Mouse (Mus musculus) hindbrain, embryonic 10.5 days (tissue): ENCODE measurements around the gene Camta1. TPM values are rescaled to one million over a fixed set of nuclear protein-coding genes. Genes with fewer than 3 reads are reported as not detected.
A peak's percentile ranks its signal among the peaks of the same experiment; 100 is the strongest.

ENCODE experiments used
- DNase-seq: peaks from one replicate; pipeline ENCODE4 v3.0.0-alpha.2; 2017; ENCODE audit warnings: low spot score
- H3K27ac ChIP-seq: fragments of 300-500 bp; sonication (generic); 2 replicates; pipeline ENCODE4 v1.5.1; 2016; ENCODE audit warnings: mild to moderate bottlenecking, moderate library complexity
- H3K27me3 ChIP-seq: fragments of 300-500 bp; sonication (generic); 2 replicates; pipeline ENCODE4 v1.6.1; 2016; ENCODE audit warnings: mild to moderate bottlenecking; ENCODE audit not compliant: poor library complexity, insufficient read depth, severe bottlenecking
- H3K36me3 ChIP-seq: fragments of 300-500 bp; sonication (generic); 2 replicates; pipeline ENCODE4 v1.6.1; 2016; ENCODE audit warnings: mild to moderate bottlenecking, moderate library complexity
- H3K4me1 ChIP-seq: fragments of 300-500 bp; sonication (generic); replicated peaks from 2 replicates; pipeline ENCODE4 v1.6.1; 2016; ENCODE audit warnings: mild to moderate bottlenecking
- H3K4me3 ChIP-seq: fragments of 300-500 bp; sonication (generic); 2 replicates; pipeline ENCODE4 v1.5.1; 2016; ENCODE audit warnings: mild to moderate bottlenecking, moderate library complexity
- H3K9me3 ChIP-seq: fragments of 300-500 bp; sonication (generic); 2 replicates; pipeline ENCODE4 v1.6.1; 2016; ENCODE audit warnings: mild to moderate bottlenecking, moderate library complexity
- whole genome bisulfite sequencing: fragments of 180-500 bp; shearing (Covaris S2); methylation state at CpG from one replicate; pipeline ENCODE4 v1.1.7; 2016; 5-methylcytosine and 5-hydroxymethylcytosine counted together
- polyA plus RNA-seq: library from polyadenylated mRNA; unstranded; fragments of >200 nt; fragmentation: Nextera tagmentation; extraction: Ambion mirVana; gene quantifications from 2 replicates; pipeline ENCODE4 v1.2.1, GENCODE M21; 2016

Camta1 gene
- polyA plus RNA-seq, 1 experiment from 2014 or later: 140 TPM

DNA sequence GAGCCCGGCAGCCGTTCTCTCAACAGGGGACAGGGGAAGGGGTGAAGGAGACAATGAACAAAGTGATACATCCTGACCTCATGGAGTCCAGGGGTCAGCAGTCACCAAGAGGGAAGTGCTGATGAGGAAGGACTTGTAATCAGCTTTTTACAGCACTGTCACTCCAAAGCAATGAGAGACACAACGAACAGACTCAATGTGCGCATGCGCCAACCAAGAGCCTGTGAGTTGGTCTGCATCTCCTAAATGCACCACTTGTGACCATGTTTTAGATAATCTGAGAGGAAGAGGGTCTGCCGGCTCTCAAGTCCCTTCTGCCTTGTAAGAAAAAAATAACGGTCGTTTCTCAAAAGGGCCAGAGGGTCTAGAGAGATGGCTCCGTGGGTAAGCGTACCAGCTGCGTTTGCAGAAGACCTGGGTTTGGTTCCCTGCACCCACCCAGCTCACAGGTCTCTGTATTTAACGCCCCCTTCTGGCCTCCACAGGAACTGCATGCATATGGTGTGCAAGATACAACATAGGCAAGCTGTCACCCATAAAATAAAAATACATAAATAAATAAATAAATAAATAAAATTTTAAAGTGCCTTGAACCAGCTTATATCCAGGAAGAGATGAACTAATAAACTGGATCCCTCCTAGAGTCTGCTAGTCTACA, 178.7 kb downstream of the Camta1 start:
- no peak overlapping the region for H3K4me3 ChIP-seq
- no peaks in the 10 kb centered on the region; the same call in 1 of the 2 replicates for H3K4me1 ChIP-seq
- H3K27me3 ChIP-seq: no peaks in the 10 kb centered on the region
- H3K9me3 ChIP-seq: peaks cover 6% of the 10 kb centered on the region
- no peak overlapping the region for H3K27ac ChIP-seq
- no peak for DNase-seq
- WGBS: 76% methylated on average over 12 of the region's 12 CpGs
- no peaks in the 10 kb centered on the region for H3K36me3 ChIP-seq

DNA sequence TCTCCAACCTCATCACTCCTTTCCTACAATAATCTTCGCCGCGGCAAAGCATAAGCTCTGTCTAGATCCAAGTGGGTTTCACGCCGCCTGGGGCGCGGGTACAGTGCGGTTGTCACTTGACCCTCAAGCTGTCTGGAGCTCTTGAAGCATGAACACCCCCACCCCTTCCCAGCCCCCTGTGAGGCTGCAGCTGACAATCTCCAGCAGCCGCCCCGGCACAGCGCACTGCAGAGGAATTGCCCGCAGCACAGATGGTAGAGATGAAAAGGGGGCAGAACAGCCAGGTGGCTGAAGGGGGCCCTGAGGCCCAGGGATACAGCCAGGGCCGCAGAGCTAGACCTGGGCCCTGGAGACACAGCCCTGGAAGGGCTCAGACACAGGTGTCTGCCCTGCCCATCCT, 189.2 kb downstream of the Camta1 start:
- Histone ChIP-seq H3K27ac (peak overlapping the region; percentile 79), H3K9me3 (no peaks in the 10 kb centered on the region), H3K27me3 (no peaks in the 10 kb centered on the region), H3K4me3 (no peak overlapping the region), H3K36me3 (no peaks in the 10 kb centered on the region), H3K4me1 (peaks cover 29% of the 10 kb centered on the region)
- no peak for DNase-seq
- 73% methylated on average over 13 of the region's 13 CpGs for WGBS

DNA sequence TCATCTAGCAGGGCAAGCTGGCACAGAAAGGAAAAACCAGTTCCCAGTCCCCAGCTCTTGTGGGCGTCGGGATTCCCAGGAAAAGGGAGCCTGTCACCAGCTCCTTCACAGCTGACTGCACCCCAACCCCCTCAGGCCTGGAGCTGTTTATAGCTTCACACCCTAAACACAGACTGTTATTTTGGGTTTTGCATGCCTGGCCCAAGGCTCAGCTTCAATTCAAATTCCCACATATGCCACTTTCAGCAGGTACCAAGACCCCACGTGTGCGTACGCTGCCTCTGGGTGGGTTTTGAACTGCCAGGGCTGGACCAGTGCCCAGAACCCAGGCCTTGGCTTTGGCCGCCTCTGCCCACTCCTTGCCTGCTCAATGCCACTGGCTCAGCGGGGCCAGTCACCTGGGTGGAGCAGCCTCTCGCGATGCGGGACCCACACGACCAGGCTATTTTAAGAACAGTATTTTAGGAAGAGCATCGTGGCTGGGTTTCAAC, 195.2 kb downstream of the Camta1 start:
- DNase-seq: no peak
- Histone ChIP-seq H3K4me1 (peaks cover 11% of the 10 kb centered on the region), H3K4me3 (no peak overlapping the region), H3K27me3 (no peaks in the 10 kb centered on the region), H3K27ac (peak overlapping the region; percentile 26; the same call in 1 of the 2 replicates), H3K9me3 (no peaks in the 10 kb centered on the region), H3K36me3 (no peaks in the 10 kb centered on the region)
- 76% methylated on average over 12 of the region's 12 CpGs for WGBS

DNA sequence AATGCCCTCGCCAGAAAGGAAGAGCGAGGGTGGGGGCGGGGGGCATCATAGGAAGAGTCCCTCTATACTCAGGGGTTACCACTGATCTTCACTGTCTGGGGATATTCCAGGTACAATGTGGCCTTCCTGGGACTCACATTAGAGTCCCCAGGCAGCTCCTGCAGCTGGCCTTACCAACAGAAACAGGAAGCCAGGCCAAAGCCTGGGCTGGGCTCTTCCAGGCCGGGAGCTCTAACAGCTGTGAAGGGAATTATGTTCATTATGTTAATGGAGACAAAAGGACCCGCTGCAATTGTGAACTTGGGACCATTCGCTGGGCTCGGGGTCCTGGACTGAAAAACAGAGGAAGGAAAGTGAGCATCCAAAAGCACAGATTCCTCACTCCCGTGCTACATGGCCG, 200.2 kb downstream of the Camta1 start:
- Histone ChIP-seq H3K4me1 (peaks cover 14% of the 10 kb centered on the region), H3K9me3 (no peaks in the 10 kb centered on the region), H3K36me3 (no peaks in the 10 kb centered on the region), H3K27ac (peak overlapping the region; percentile 18; the same call in 1 of the 2 replicates), H3K4me3 (no peak overlapping the region), H3K27me3 (no peaks in the 10 kb centered on the region)
- WGBS: 77% methylated on average over 9 of the region's 9 CpGs
- DNase-seq: no peak

DNA sequence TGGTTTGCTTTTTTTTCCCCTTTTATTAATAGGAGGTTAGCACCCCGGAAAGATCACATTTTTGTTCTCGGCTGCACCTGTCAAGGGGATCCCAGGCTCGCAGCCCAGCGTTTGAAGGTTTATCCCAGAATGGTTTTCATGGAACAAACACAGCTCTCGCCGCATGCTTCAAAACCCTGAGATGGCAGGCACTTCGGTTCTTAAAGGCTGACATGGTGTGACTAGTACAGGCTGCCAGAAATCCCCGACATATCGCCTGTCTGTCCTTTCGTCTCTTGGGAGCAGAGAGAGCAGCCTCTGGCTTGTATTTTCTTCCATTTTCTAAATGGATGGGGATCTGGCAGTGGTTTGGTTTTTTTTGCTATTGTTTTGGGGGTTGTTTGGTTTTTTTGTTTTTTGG, 205.2 kb downstream of the Camta1 start:
- Histone ChIP-seq H3K27me3 (no peaks in the 10 kb centered on the region), H3K4me3 (no peak overlapping the region), H3K27ac (no peak overlapping the region), H3K4me1 (peaks cover 22% of the 10 kb centered on the region), H3K36me3 (no peaks in the 10 kb centered on the region), H3K9me3 (no peaks in the 10 kb centered on the region)
- DNase-seq: no peak
- WGBS: 81% methylated on average over 10 of the region's 10 CpGs

DNA sequence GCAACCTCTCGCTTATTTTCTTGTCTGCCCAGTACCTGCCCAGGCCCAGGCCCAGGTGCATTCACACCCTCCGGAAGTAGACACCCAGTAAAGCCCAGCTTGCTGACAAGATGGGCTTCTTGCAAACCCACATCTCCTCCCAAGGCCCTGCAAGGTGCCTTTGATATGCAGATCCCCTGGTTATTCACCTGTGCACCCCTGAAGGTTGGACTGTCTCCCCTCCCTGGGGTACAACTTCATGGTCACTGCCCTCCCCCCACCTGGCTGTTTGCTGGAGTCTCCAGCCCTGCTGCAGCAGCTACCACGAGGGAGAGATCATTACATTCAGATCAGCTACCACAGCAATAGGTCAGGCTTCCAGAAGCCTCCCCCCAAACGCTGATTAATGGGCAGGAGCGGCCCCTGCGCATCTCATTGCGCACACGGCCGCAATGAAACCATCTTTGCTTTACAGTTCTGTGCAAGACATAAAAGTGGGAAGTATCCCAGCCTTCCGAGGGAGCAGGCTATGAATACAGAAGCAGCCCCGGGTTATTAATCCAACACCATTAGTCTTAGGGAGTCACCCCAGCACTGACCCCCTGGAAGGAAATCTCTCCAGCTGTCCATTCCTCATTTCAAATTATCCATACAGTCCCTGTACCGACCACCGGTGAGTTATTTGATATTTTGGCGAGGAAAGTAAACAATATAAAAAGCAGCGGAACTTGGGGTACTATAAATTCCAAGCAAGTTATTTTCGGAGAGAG, 205.9 kb downstream of the Camta1 start:
- peak overlapping the region; percentile 50; the same call in 1 of the 2 replicates for H3K27ac ChIP-seq

DNA sequence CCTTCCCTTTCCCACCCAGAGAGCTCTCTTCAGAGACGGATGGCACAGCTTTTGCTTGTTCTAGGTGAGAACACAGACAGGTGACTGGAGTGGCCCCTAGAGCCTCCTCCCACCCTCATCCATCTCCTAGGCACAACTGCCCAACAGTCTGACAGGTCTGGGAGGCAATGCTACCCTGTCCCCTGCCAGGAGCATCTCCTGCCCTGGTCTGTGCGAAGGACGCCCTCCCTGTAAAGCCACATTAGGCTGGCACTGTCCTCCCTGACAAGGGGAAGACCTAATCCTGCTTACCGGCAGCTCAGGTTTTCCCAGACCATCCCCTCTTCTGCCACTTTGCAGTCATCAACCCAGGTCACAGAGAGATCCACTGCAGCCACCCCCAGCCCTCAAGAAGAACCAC, 206.4 kb downstream of the Camta1 start:
- Histone ChIP-seq H3K4me3 (no peak overlapping the region), H3K4me1 (peaks cover 19% of the 10 kb centered on the region), H3K27ac (peak overlapping the region; percentile 50; the same call in 1 of the 2 replicates), H3K36me3 (no peaks in the 10 kb centered on the region), H3K27me3 (no peaks in the 10 kb centered on the region), H3K9me3 (no peaks in the 10 kb centered on the region)
- no peak for DNase-seq
- 77% methylated on average over 4 of the region's 4 CpGs for WGBS

More for the DNA sequence above, 205.9 kb downstream of the Camta1 start:
- H3K4me1 ChIP-seq: peaks cover 19% of the 10 kb centered on the region
- 69% methylated on average over 16 of the region's 16 CpGs for WGBS
- DNase-seq: no peak
- no peaks in the 10 kb centered on the region for H3K9me3 ChIP-seq
- no peaks in the 10 kb centered on the region for H3K36me3 ChIP-seq
- H3K4me3 ChIP-seq: no peak overlapping the region
- H3K27me3 ChIP-seq: no peaks in the 10 kb centered on the region

DNA sequence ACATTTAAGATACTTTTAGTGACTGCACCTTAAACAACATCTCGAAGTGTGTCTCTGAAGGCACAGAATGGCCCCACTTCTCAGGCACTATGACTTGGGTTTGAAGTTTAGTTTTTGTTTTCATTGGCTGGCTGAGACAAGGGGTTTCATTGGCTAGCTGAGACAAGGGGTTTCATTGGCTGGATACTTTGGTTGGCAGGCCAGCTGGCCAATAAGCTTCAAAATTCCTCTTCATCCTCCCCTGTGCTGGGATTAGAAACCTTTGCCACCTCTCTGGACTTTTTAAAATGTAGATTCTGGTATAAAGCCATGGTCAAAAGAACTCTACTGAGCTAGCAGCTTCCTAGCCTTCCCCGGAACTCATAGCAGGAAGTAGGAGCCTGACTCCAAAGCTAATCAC, 219.3 kb downstream of the Camta1 start:
- Histone ChIP-seq H3K36me3 (no peaks in the 10 kb centered on the region), H3K4me3 (no peak overlapping the region), H3K27me3 (no peaks in the 10 kb centered on the region), H3K4me1 (peaks cover 5% of the 10 kb centered on the region), H3K9me3 (no peaks in the 10 kb centered on the region), H3K27ac (no peak overlapping the region)
- WGBS: 92% methylated on average over 2 of the region's 2 CpGs
- no peak for DNase-seq

DNA sequence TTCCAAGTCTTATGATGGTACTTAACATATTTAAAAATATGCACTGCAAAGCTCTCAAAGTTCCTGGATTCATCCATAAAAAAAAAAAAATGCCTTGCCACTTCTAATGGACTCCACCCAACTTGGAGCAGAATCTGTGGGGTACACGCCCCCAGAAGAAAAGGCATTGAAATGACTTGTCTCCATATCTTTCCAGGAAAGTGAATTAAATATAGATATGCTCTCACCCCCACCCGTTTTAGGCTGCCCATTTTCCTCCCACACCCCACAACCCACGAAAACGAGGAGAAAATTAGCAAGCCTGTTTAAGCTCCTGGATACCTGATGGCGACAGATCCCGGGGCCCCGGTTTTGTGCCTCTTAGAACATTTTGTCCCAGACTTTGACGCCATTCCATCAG, 220.7 kb downstream of the Camta1 start:
- peaks cover 13% of the 10 kb centered on the region for H3K4me1 ChIP-seq
- H3K36me3 ChIP-seq: no peaks in the 10 kb centered on the region
- H3K27me3 ChIP-seq: no peaks in the 10 kb centered on the region
- H3K4me3 ChIP-seq: no peak overlapping the region
- H3K27ac ChIP-seq: no peak overlapping the region
- no peaks in the 10 kb centered on the region for H3K9me3 ChIP-seq
- WGBS: 84% methylated on average over 8 of the region's 8 CpGs
- no peak for DNase-seq

DNA sequence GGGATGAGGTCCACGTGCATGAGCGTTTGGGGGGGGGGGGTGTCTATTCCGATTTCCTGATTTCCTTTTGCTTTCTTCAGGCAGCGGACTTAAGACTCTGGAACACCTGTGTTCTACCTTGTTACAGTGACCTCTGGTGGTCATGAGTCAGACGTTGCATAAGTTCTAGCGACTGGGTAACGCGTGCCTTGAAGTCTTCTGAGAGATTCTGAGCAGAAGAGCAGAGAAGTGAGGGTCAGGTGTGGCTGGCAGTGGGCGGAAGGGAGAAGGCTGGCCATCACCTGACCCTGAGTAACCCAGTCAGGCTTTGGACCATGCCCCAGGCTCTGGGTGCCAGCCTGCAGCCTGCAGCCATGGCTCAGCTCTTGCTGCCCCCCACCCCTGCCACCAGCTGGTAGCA, 222.7 kb downstream of the Camta1 start:
- WGBS: 23% methylated on average over 9 of the region's 9 CpGs
- Histone ChIP-seq H3K27ac (no peak overlapping the region), H3K36me3 (no peaks in the 10 kb centered on the region), H3K4me1 (peaks cover 20% of the 10 kb centered on the region), H3K4me3 (no peak overlapping the region), H3K27me3 (no peaks in the 10 kb centered on the region), H3K9me3 (no peaks in the 10 kb centered on the region)
- no peak for DNase-seq

DNA sequence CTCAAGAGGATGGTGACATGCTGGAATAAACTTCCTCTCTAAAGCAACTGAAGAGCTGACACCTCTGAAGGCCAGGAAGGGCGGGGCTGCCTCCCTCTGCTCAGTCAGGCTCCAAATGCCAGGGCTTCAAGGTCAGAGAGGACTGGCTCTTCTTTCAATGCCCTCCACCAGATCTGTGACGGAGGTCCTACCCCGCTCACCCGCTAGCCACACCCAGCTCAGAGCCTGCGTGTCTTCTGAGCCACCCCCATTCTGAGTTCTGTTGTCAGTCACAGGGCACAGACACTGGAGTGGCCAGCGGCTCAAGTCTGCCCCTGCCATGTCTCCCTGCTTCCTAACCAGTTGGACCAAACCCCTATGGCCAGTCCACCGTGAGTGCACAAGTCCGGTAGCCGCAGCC, 224.3 kb downstream of the Camta1 start:
- Histone ChIP-seq H3K27ac (no peak overlapping the region; the same call in 1 of the 2 replicates), H3K9me3 (no peaks in the 10 kb centered on the region), H3K4me1 (peaks cover 20% of the 10 kb centered on the region), H3K4me3 (no peak overlapping the region), H3K36me3 (no peaks in the 10 kb centered on the region), H3K27me3 (no peaks in the 10 kb centered on the region)
- 58% methylated on average over 9 of the region's 9 CpGs for WGBS
- no peak for DNase-seq

DNA sequence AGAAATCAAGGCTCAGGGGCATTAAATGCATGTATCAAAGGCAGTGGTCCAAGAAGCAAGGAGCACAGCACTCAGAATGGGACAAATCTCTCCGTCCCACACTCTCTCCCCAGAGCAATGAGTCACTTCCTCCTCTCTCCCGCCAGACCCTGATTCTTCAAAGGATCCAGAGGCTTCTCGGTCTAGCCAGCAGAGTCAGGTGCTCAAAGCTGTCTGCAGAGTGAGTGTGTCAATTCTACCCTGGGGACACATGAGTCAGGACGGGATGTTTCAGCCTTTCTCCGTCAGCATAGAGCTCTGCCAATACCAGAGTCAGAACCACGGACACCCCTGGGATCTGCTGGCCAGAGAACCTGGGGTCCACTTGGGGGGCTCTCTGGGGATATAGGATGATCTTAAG, 226.9 kb downstream of the Camta1 start:
- H3K4me1 ChIP-seq: peaks cover 33% of the 10 kb centered on the region
- 70% methylated on average over 6 of the region's 6 CpGs for WGBS
- H3K4me3 ChIP-seq: no peak overlapping the region
- H3K9me3 ChIP-seq: no peaks in the 10 kb centered on the region
- H3K36me3 ChIP-seq: no peaks in the 10 kb centered on the region
- no peak overlapping the region for H3K27ac ChIP-seq
- no peaks in the 10 kb centered on the region for H3K27me3 ChIP-seq
- DNase-seq: no peak

DNA sequence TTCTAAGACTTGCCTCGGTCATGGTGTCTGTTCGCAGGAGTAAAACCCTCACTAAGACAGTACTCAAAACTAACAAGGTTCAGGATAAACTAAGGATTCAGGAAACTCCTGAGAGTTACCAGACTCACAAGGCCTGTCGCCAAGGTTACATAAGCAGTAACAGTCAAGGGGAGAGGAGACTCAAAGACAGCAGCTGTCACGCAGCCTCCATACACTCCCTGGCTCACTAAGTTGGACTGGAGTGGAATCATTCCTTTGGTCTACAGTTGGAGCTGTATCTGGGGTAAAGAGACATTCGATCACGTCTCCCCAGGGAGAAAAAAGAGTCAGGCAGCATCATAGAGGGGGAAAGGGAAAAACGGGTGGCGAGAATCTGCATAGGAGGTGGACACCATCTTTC, 227.9 kb downstream of the Camta1 start:
- Histone ChIP-seq H3K36me3 (no peaks in the 10 kb centered on the region), H3K27ac (no peak overlapping the region), H3K4me3 (no peak overlapping the region), H3K4me1 (peaks cover 33% of the 10 kb centered on the region), H3K27me3 (no peaks in the 10 kb centered on the region), H3K9me3 (no peaks in the 10 kb centered on the region)
- no peak for DNase-seq
- WGBS: 88% methylated on average over 8 of the region's 8 CpGs
